Mouse (Mus musculus) spleen, postnatal 4 days (tissue): Measurements from ENCODE around the gene Thop1.

Experiments used
- DNase-seq, 2 experiments: peaks; one replicate each; pipeline ENCODE4 v3.0.0; 2022; ENCODE audit warnings: low spot score in 2 of 2

Thop1 gene

GRCm38 (mm10) chr10:81106113-81106721 is 36.4 kb downstream of the Thop1 start:
- peak; percentile 92 to 97 for DNase-seq

- no peak for DNase-seq
These were observed 43.1 kb downstream of the Thop1 start for GRCm38 (mm10) chr10:81112946-81113345.

- no peak for DNase-seq
These were observed 49.8 kb downstream of the Thop1 start for GRCm38 (mm10) chr10:81119625-81120024.

GRCm38 (mm10) chr10:81120650-81121049 is 50.8 kb downstream of the Thop1 start:
- DNase-seq = no peak

- no peak for DNase-seq
These were observed 53.1 kb downstream of the Thop1 start for GRCm38 (mm10) chr10:81122889-81123288.

- DNase-seq = no peak
These were observed 53.7 kb downstream of the Thop1 start for GRCm38 (mm10) chr10:81123500-81123899.
